Mouse (Mus musculus): ENCODE measurements at regions not wholly inside any gene's neighbourhood (a gene's known extent, or its start where the extent isn't known, plus 50 kb on each side); places are given as distances from the start of the nearest gene placed in this dataset.

DNA sequence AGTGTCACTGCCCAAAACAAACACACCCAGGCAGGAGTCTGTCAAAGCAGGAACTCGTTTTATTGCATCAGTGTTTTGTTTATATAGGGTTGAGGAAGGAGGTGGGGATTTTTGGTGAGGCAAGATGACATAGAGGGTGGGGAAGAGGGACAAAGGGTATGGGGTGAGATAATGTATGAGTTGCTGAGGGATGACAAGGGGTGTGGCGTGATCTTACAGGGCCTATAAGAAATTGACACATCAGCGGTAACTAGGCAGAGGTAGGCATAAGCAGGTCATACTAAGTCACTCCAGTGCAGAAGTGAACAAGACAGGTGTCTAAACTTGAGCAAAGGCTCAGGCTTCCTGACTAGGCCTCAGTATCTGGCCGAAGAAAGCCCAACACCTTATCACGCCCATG is 2841.0 kb upstream of the 5930422O12Rik start:
- no peaks in the 10 kb centered on the region for H3K9me3 ChIP-seq (replicated peaks; ENCODE audit: low read length)
- in situ Hi-C loops (cut with MboI; ENCODE audit: low pct_ligation_motif_present, low pct_unique_long_range_greater_than_20kb, low sequenced_read_pairs) (no loop called here), dilution Hi-C loops (cut with MboI; ENCODE audit: extremely low pct_ligation_motif_present, extremely low pct_unique_long_range_greater_than_20kb, low sequenced_read_pairs) (no loop called here)
- H3K27me3 ChIP-seq (replicated peaks): no peaks in the 10 kb centered on the region
- H3K9ac ChIP-seq (ENCODE audit: insufficient read depth, low read depth): no peak overlapping the region
- H3K4me2 ChIP-seq (ENCODE audit: insufficient read depth, low read depth, poor library complexity, severe bottlenecking): no peak overlapping the region
- no peak overlapping the region for H3K4me3 ChIP-seq (replicated peaks in 1 of 3; ENCODE audit: low read depth in 2 of 3, low read length in 2 of 3, poor library complexity in 1 of 3)
- H3K4me1 ChIP-seq (ENCODE audit: control insufficient read depth in 1 of 2, insufficient read depth in 2 of 2): 0 out of 4 replicates have a peak, but pooled peaks cover 0 to 2% of the 10 kb centered on the region in 2 experiments
- TF ChIP-seq JUND (conservative IDR thresholded peaks at IDR 0.05; ENCODE audit: low read depth, low read length): no peak
- no peak for TF ChIP-seq CTCF (conservative IDR thresholded peaks at IDR 0.05 in 1 of 2, IDR thresholded peaks at IDR 0.05 in 1 of 2; ENCODE audit: low read depth in 2 of 2, low read length in 2 of 2)
- no peak for TF ChIP-seq USF1 (IDR thresholded peaks at IDR 0.05; ENCODE audit: low read depth, low read length)
- TF ChIP-seq RCOR1 (conservative IDR thresholded peaks at IDR 0.05; ENCODE audit: low read depth, low read length): no peak
- no peak for TF ChIP-seq TCF12 (IDR thresholded peaks at IDR 0.05; ENCODE audit: low read depth, low read length)
- no peak for TF ChIP-seq RAD21 (IDR thresholded peaks at IDR 0.05; ENCODE audit: low read depth, low read length)
- peak; percentile 73 for TF ChIP-seq CHD2 (IDR thresholded peaks at IDR 0.05; ENCODE audit: low read length)
- H3K36me3 ChIP-seq (replicated peaks in 1 of 2; ENCODE audit: control insufficient read depth in 1 of 2, insufficient read depth in 1 of 2, low read length in 1 of 2): no peaks in the 10 kb centered on the region
- no peaks in the 10 kb centered on the region for H3K79me2 ChIP-seq (replicated peaks; ENCODE audit: control insufficient read depth, extremely low read depth, insufficient read depth, poor library complexity, severe bottlenecking)
- peak; percentile 59 for DNase-seq (ENCODE audit: extremely low read depth)
- H3K27ac ChIP-seq (ENCODE audit: insufficient read depth, low read depth): no peak overlapping the region

DNA sequence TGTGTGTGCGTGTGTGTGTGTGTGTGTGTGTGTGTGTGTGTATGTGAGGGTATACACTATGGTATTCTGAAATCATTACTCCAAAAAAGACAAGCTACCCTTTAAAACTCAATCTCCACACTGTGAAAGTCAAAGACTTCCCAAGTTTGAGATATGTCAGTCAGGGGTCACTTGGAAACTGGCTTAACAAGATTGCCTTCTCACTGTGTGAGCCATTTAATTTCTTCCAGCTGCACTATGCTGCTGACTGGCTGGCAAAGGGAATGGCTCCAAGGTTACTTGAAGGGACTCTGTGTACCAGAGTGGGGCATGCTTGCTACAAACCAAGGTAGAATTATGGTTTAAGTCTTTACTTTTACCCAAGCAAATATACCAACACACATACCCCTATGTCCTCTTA is 2826.1 kb upstream of the 5930422O12Rik start:
- H3K9ac ChIP-seq (ENCODE audit: insufficient read depth, low read depth): no peak overlapping the region
- no peaks in the 10 kb centered on the region for H3K4me1 ChIP-seq (ENCODE audit: control insufficient read depth in 1 of 2, insufficient read depth in 2 of 2)
- H3K9me3 ChIP-seq (replicated peaks; ENCODE audit: low read length): no peaks in the 10 kb centered on the region
- DNase-seq (ENCODE audit: extremely low read depth): no peak
- TF ChIP-seq USF2 (conservative IDR thresholded peaks at IDR 0.05; ENCODE audit: low read depth, low read length) (no peak), POLR2AphosphoS2 (IDR thresholded peaks at IDR 0.05; ENCODE audit: low read depth, low read length) (no peak), JUND (conservative IDR thresholded peaks at IDR 0.05; ENCODE audit: low read depth, low read length) (no peak), CTCF (conservative IDR thresholded peaks at IDR 0.05 in 1 of 2, IDR thresholded peaks at IDR 0.05 in 1 of 2; ENCODE audit: low read depth in 2 of 2, low read length in 2 of 2) (no peak), SMC3 (IDR thresholded peaks at IDR 0.05; ENCODE audit: low read depth, low read length) (no peak), NRF1 (IDR thresholded peaks at IDR 0.05; ENCODE audit: low read depth, low read length) (no peak)
- in situ Hi-C loops (cut with MboI; ENCODE audit: low pct_ligation_motif_present, low pct_unique_long_range_greater_than_20kb, low sequenced_read_pairs): no loop called here
- no peaks in the 10 kb centered on the region for H3K79me2 ChIP-seq (replicated peaks; ENCODE audit: control insufficient read depth, extremely low read depth, insufficient read depth, poor library complexity, severe bottlenecking)
- no peak overlapping the region for H3K4me3 ChIP-seq (replicated peaks in 1 of 3; ENCODE audit: low read depth in 2 of 3, low read length in 2 of 3, poor library complexity in 1 of 3)
- H3K27ac ChIP-seq (ENCODE audit: insufficient read depth, low read depth): no peak overlapping the region
- dilution Hi-C loops (cut with MboI; ENCODE audit: extremely low pct_ligation_motif_present, extremely low pct_unique_long_range_greater_than_20kb, low sequenced_read_pairs): no loop called here
- H3K36me3 ChIP-seq (replicated peaks in 1 of 2; ENCODE audit: control insufficient read depth in 1 of 2, insufficient read depth in 1 of 2, low read length in 1 of 2): no peaks in the 10 kb centered on the region
- no peak overlapping the region for H3K4me2 ChIP-seq (ENCODE audit: insufficient read depth, low read depth, poor library complexity, severe bottlenecking)
- no peaks in the 10 kb centered on the region for H3K27me3 ChIP-seq (replicated peaks)

DNA sequence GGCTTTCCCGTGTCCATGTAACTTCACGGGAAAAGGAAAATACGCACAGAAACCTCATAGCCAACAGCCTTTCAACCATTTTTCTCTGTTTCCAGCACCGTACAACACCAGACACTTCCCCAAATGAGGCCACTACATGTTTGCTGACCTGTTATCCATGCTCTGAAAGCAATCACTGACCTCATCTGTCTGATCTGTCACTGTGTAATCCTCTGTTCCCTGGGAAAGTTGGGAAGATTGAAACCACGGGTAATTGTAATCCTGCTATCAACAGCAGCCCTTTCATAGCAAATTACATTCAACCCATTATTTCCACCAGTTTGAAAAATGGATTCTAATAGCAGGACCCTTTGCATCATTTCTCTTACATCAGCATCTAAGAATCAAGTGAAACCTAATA is 2798.2 kb upstream of the 5930422O12Rik start:
- H3K36me3 ChIP-seq (replicated peaks in 1 of 2; ENCODE audit: control insufficient read depth in 1 of 2, insufficient read depth in 1 of 2, low read length in 1 of 2): no peaks in the 10 kb centered on the region
- H3K4me3 ChIP-seq (replicated peaks in 1 of 3; ENCODE audit: low read depth in 2 of 3, low read length in 2 of 3, poor library complexity in 1 of 3): no peak overlapping the region
- no peak for DNase-seq (ENCODE audit: extremely low read depth)
- TF ChIP-seq ZKSCAN1 (IDR thresholded peaks at IDR 0.05; ENCODE audit: borderline replicate concordance, low read depth, low read length): no peak
- TF ChIP-seq ELF1 (IDR thresholded peaks at IDR 0.05; ENCODE audit: low read depth, low read length): no peak
- TF ChIP-seq HCFC1 (IDR thresholded peaks at IDR 0.05; ENCODE audit: low read depth, low read length): no peak
- no peak for TF ChIP-seq JUN (IDR thresholded peaks at IDR 0.05; ENCODE audit: insufficient read depth, low read depth, low read length)
- no peak for TF ChIP-seq SIN3A (IDR thresholded peaks at IDR 0.05; ENCODE audit: low read length)
- no peak for TF ChIP-seq USF2 (conservative IDR thresholded peaks at IDR 0.05; ENCODE audit: low read depth, low read length)
- TF ChIP-seq MAX (IDR thresholded peaks at IDR 0.05; ENCODE audit: low read length): no peak
- TF ChIP-seq RCOR1 (conservative IDR thresholded peaks at IDR 0.05; ENCODE audit: low read depth, low read length): no peak
- no peak for TF ChIP-seq IRF4 (IDR thresholded peaks at IDR 0.05; ENCODE audit: low read depth, low read length)
- TF ChIP-seq TBP (conservative IDR thresholded peaks at IDR 0.05; ENCODE audit: low read depth, low read length): no peak
- no peak for TF ChIP-seq ZC3H11A (IDR thresholded peaks at IDR 0.05; ENCODE audit: low read depth, low read length)
- TF ChIP-seq MYC (IDR thresholded peaks at IDR 0.05; ENCODE audit: low read depth, low read length): no peak
- no peak for TF ChIP-seq KAT2A (IDR thresholded peaks at IDR 0.05; ENCODE audit: insufficient replicate concordance, low read length)
- no peak for TF ChIP-seq MEF2A (IDR thresholded peaks at IDR 0.05; ENCODE audit: borderline replicate concordance, low read depth, low read length)
- TF ChIP-seq CHD1 (IDR thresholded peaks at IDR 0.05; ENCODE audit: low read depth, low read length): no peak
- no peak for TF ChIP-seq ZNF384 (IDR thresholded peaks at IDR 0.05; ENCODE audit: low read depth, low read length)
- no peak for TF ChIP-seq ETS1 (conservative IDR thresholded peaks at IDR 0.05; ENCODE audit: low read depth, low read length)
- TF ChIP-seq CTCF (conservative IDR thresholded peaks at IDR 0.05 in 1 of 2, IDR thresholded peaks at IDR 0.05 in 1 of 2; ENCODE audit: low read depth in 2 of 2, low read length in 2 of 2): no peak
- no peak overlapping the region for H3K27ac ChIP-seq (ENCODE audit: insufficient read depth, low read depth)
- in situ Hi-C loops (cut with MboI; ENCODE audit: low pct_ligation_motif_present, low pct_unique_long_range_greater_than_20kb, low sequenced_read_pairs) (no loop called here), dilution Hi-C loops (cut with MboI; ENCODE audit: extremely low pct_ligation_motif_present, extremely low pct_unique_long_range_greater_than_20kb, low sequenced_read_pairs) (no loop called here)
- no peaks in the 10 kb centered on the region for H3K27me3 ChIP-seq (replicated peaks)
- no peaks in the 10 kb centered on the region for H3K9me3 ChIP-seq (replicated peaks; ENCODE audit: low read length)
- no peak overlapping the region for H3K4me2 ChIP-seq (ENCODE audit: insufficient read depth, low read depth, poor library complexity, severe bottlenecking)
- H3K9ac ChIP-seq (ENCODE audit: insufficient read depth, low read depth): no peak overlapping the region
- H3K79me2 ChIP-seq (replicated peaks; ENCODE audit: control insufficient read depth, extremely low read depth, insufficient read depth, poor library complexity, severe bottlenecking): no peaks in the 10 kb centered on the region
- no peaks in the 10 kb centered on the region for H3K4me1 ChIP-seq (ENCODE audit: control insufficient read depth in 1 of 2, insufficient read depth in 2 of 2)
